In genomic region chr15:9572664-9573063, GRCm38 (mm10) we compare ENCODE assay signal across 18 mouse cellular contexts. TPM values are rescaled to one million over a fixed set of nuclear protein-coding genes. Genes with fewer than 3 reads are reported as not detected.
"Had no signal": no experiment of that assay in that cellular context is flagged by ENCODE, and none has a peak within 500 bp of the region (broad histone marks: within the 10 kb centered on the region; RNA-seq: fewer than 3 reads in every experiment).

No protein-coding gene starts in this region.

- ATAC-seq: intestine, postnatal 0 days had no signal

- H3K27ac ChIP-seq: kidney, embryonic 15.5 days; left cerebral cortex, adult 2 months; liver, embryonic 13.5 days; neural tube, embryonic 12.5 days; neural tube, embryonic 15.5 days had no signal

- H3K27me3 ChIP-seq: kidney, embryonic 15.5 days; liver, embryonic 13.5 days; neural tube, embryonic 12.5 days; neural tube, embryonic 15.5 days had no signal

- H3K4me1 ChIP-seq: kidney, embryonic 15.5 days; liver, embryonic 13.5 days; neural tube, embryonic 12.5 days; neural tube, embryonic 15.5 days had no signal

- H3K4me3 ChIP-seq: kidney, embryonic 15.5 days; left cerebral cortex, adult 2 months; liver, embryonic 13.5 days; neural tube, embryonic 12.5 days; neural tube, embryonic 15.5 days had no signal

- DNase-seq: liver, embryonic 13.5 days; lung, adult 2 months; lung, postnatal 14 days; lung, postnatal 4 days; midbrain, embryonic 14.5 days; right cerebral cortex, adult 18-20 months; right cerebral cortex, postnatal 14 days; right cerebral cortex, postnatal 4 days; spleen, adult 18-20 months; thymus, adult 18-20 months; thymus, postnatal 14 days; thymus, postnatal 4 days had no signal

- H3K36me3 ChIP-seq: kidney, embryonic 15.5 days; liver, embryonic 13.5 days; neural tube, embryonic 12.5 days; neural tube, embryonic 15.5 days had no signal

RNA-seq across cellular contexts. Expression of gene Il7r, which starts 42.7 kb away (rescaled TPM):
- polyA plus RNA-seq: midbrain, embryonic 14.5 days; midbrain, postnatal 0 days; neural tube, embryonic 12.5 days had no signal
